Comparison of ENCODE assay signal across 10 mouse cellular contexts in the genomic region with DNA sequence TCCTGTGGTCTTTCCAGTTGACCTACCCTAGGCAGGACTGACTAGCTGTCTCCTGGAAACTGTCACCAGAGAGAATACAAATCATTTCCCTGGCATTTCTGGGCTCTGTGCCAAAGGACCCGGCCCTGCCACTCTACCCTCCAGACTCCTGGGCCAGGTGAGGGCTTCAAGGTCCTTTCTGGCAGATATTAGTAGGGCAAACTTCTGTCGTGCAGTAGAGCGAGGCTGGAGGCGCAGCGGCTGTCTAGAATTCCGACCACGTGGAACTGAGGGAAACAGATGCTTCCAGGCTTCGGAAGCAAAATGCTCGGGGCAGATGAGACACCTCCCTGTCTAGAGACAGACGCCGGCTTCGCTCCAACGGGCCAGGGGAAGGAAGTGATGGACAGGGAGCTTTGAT. TPM values are rescaled to one million over a fixed set of nuclear protein-coding genes. Genes with fewer than 3 reads are reported as not detected.
DNase-seq lines count a peak whose midpoint lies in the region; ATAC-seq lines count a peak whose summit lies in the region.
"Had no signal": no experiment of that assay in that cellular context is flagged by ENCODE, and none has a peak within 500 bp of the region (broad histone marks: within the 10 kb centered on the region; RNA-seq: fewer than 3 reads in every experiment).

No protein-coding gene starts in this region.

- H3K4me2 ChIP-seq in kidney, embryonic 14.5 days (replicated peaks; ENCODE audit: low read depth, low read length) = no peak overlapping the region

- no peak overlapping the region for H3K4me3 ChIP-seq in kidney, embryonic 14.5 days (ENCODE audit: low read length)
- H3K4me3 ChIP-seq: myocyte had no signal

- no peak overlapping the region for H3K9ac ChIP-seq in kidney, embryonic 14.5 days (ENCODE audit: low read depth, low read length)

- no peaks in the 10 kb centered on the region for H3K9me3 ChIP-seq in kidney, embryonic 14.5 days (ENCODE audit: control insufficient read depth, low read length)

- WGBS in kidney, embryonic 14.5 days = 34% methylated on average over 13 of the region's 13 CpGs

- no peak overlapping the region for H3K27ac ChIP-seq in kidney, embryonic 14.5 days (ENCODE audit: low read depth, low read length)

- peaks cover 20% of the 10 kb centered on the region for H3K4me1 ChIP-seq in kidney, embryonic 14.5 days (ENCODE audit: control insufficient read depth, insufficient read depth, low read length)

- H3K36me3 ChIP-seq in kidney, embryonic 14.5 days (ENCODE audit: control insufficient read depth, insufficient read depth, low read length) = no peaks in the 10 kb centered on the region
- no peaks in the 10 kb centered on the region; the same call in none of the 2 replicates for H3K36me3 ChIP-seq in splenic B cell, adult 2 months (ENCODE audit: control insufficient read depth, insufficient read depth, low read length, poor library complexity, severe bottlenecking)

- intact Hi-C loops in gastrocnemius, postnatal 36 days (cut with DNase I) = no loop called here

- DNase-seq in gastrocnemius, postnatal 25 days = peak; percentile 39
- DNase-seq in gastrocnemius, postnatal 36 days = no peak
- peak; percentile 73 for DNase-seq in urinary bladder, postnatal 14 days (ENCODE audit: low spot score)
- DNase-seq in urinary bladder, postnatal 4 days (ENCODE audit: low spot score in 2 of 2) = no peak
- DNase-seq in splenic B cell, adult 2 months (ENCODE audit: low read depth, low spot score) = peak; percentile 28
- no peak for DNase-seq in embryo, embryonic 9.5 days (ENCODE audit: extremely low spot score)
- DNase-seq: thymus, adult 18-20 months had no signal

- no peaks in the 10 kb centered on the region for H3K27me3 ChIP-seq in kidney, embryonic 14.5 days (ENCODE audit: control insufficient read depth, insufficient read depth, low read length)
- no peaks in the 10 kb centered on the region for H3K27me3 ChIP-seq in splenic B cell, adult 2 months (ENCODE audit: control insufficient read depth, insufficient read depth, low read length, poor library complexity, severe bottlenecking)

- ATAC-seq in kidney, embryonic 14.5 days (ENCODE audit: low FRiP score, low TSS enrichment) = peak; percentile 32; the same call in 1 of the 2 replicates
- ATAC-seq in granulocyte monocyte progenitor cell, adult 5-6 weeks (replicated peaks; ENCODE audit: poor library complexity, severe bottlenecking) = no peak

RNA-seq across cellular contexts. Expression of a gene that starts 56.6 kb away (rescaled TPM):
- total RNA-seq in gastrocnemius, postnatal 25 days (2021) = 1 to 10 TPM; 2.4 to 2.5 TPM
- total RNA-seq in gastrocnemius, postnatal 36 days (2021) = 1 to 10 TPM in 1 of 2 experiments, under 1 TPM in 1; 0.82 to 1.4 TPM
- 17.6 and 29.9 TPM in 2 replicates for polyA plus RNA-seq in kidney, embryonic 14.5 days (2014; fragmentation: Nextera tagmentation; extraction: Ambion mirVana)
- not detected in 2 replicates for total RNA-seq in granulocyte monocyte progenitor cell, adult 5-6 weeks (2014; fragmentation: Nextera tagmentation)
- 0.82 TPM in 1 of 2 replicates, not detected in the other for total RNA-seq in granulocyte monocyte progenitor cell, adult 5-6 weeks (2017)

Comparison
In these comparisons a context has a peak if more than half of its experiments do, and no peak if none do; other contexts are left out.
1. DNase-seq: peak in gastrocnemius, postnatal 25 days (single experiment), urinary bladder, postnatal 14 days (single experiment) and splenic B cell, adult 2 months (single experiment); none in gastrocnemius, postnatal 36 days (0 of 2), urinary bladder, postnatal 4 days (0 of 2) and embryo, embryonic 9.5 days (single experiment).